24 mouse cellular contexts compared by ENCODE assay signal in genomic region chr4:59156897-59157592, GRCm38 (mm10). TPM values are rescaled to one million over a fixed set of nuclear protein-coding genes. Genes with fewer than 3 reads are reported as not detected.
DNase-seq lines count a peak whose midpoint lies in the region; ATAC-seq and TF ChIP-seq lines count a peak whose summit lies in the region.
"Had no signal": no experiment of that assay in that cellular context is flagged by ENCODE, and none has a peak within 500 bp of the region (broad histone marks: within the 10 kb centered on the region; RNA-seq: fewer than 3 reads in every experiment).

No protein-coding gene starts in this region.

- H3K9ac ChIP-seq in lung, embryonic 16.5 days (ENCODE audit: low read length): no peak overlapping the region
- H3K9ac ChIP-seq in liver, embryonic 14.5 days (replicated peaks): no peak overlapping the region
- no peak overlapping the region for H3K9ac ChIP-seq in midbrain, postnatal 0 days (replicated peaks; ENCODE audit: low read length, poor library complexity, severe bottlenecking)
- H3K9ac ChIP-seq: hindbrain, embryonic 15.5 days; neural tube, embryonic 13.5 days; stomach, embryonic 15.5 days had no signal

- no peak for DNase-seq in lung, adult 2 months
- DNase-seq in brain, embryonic 14.5 days (ENCODE audit: low read depth): peak; percentile 7
- peak; percentile 35 to 39 (median 37) for DNase-seq in liver, embryonic 14.5 days (ENCODE audit: low read depth in 3 of 3, low spot score in 3 of 3)
- DNase-seq in naive thymus-derived CD4-positive, alpha-beta T cell, adult 2 months (ENCODE audit: low read depth): peak; percentile 53
- no peak for DNase-seq in thymus, postnatal 14 days
- DNase-seq in layer of hippocampus, postnatal 36 days: no peak
- no peak for DNase-seq in midbrain, postnatal 0 days (ENCODE audit: low spot score)
- DNase-seq: adrenal gland, adult 8-10 months; cerebellum, adult 9-11 months; kidney, adult 9 months; midbrain, embryonic 14.5 days; retina, postnatal 1 day had no signal

- no peak overlapping the region for H3K4me2 ChIP-seq in lung, embryonic 16.5 days (ENCODE audit: low read depth, low read length)
- peak overlapping the region; percentile 32 for H3K4me2 ChIP-seq in liver, embryonic 14.5 days (ENCODE audit: low read depth)
- no peak overlapping the region for H3K4me2 ChIP-seq in midbrain, postnatal 0 days (ENCODE audit: low read depth, low read length, poor library complexity, severe bottlenecking)
- H3K4me2 ChIP-seq: hindbrain, embryonic 15.5 days; neural tube, embryonic 13.5 days; stomach, embryonic 15.5 days had no signal

- H3K27ac ChIP-seq in lung, embryonic 16.5 days (ENCODE audit: low read length): no peak overlapping the region
- H3K27ac ChIP-seq in liver, embryonic 14.5 days: peak overlapping the region; percentile 7; the same call in 1 of the 2 replicates
- H3K27ac ChIP-seq in midbrain, postnatal 0 days (ENCODE audit: low read depth, low read length): no peak overlapping the region
- H3K27ac ChIP-seq: hindbrain, embryonic 15.5 days; left cerebral cortex, adult 2 months; neural tube, embryonic 13.5 days; stomach, embryonic 15.5 days had no signal

- H3K4me1 ChIP-seq in lung, embryonic 16.5 days (replicated peaks; ENCODE audit: control insufficient read depth, insufficient read depth, low read length): peaks cover 10% of the 10 kb centered on the region
- H3K4me1 ChIP-seq in lung, adult 2 months (ENCODE audit: control insufficient read depth, insufficient read depth, low read length): peaks cover 8% of the 10 kb centered on the region
- H3K4me1 ChIP-seq in liver, embryonic 14.5 days (replicated peaks; ENCODE audit: control insufficient read depth in 2 of 2, insufficient read depth in 2 of 2, low read length in 1 of 2): peaks cover 6 to 39% of the 10 kb centered on the region in 2 experiments
- H3K4me1 ChIP-seq in midbrain, postnatal 0 days (ENCODE audit: insufficient read depth, low read length): no peaks in the 10 kb centered on the region
- H3K4me1 ChIP-seq: hindbrain, embryonic 15.5 days; neural tube, embryonic 13.5 days; stomach, embryonic 15.5 days had no signal

- H3K4me3 ChIP-seq in lung, embryonic 16.5 days (ENCODE audit: low read length): no peak overlapping the region
- no peak overlapping the region for H3K4me3 ChIP-seq in lung, adult 2 months (replicated peaks; ENCODE audit: extremely low read depth, low read depth, low read length)
- no peak overlapping the region for H3K4me3 ChIP-seq in liver, embryonic 14.5 days (ENCODE audit: insufficient read depth in 1 of 2, low read depth in 2 of 2, low read length in 2 of 2)
- no peak overlapping the region for H3K4me3 ChIP-seq in midbrain, postnatal 0 days (ENCODE audit: low read depth, low read length)
- H3K4me3 ChIP-seq: hindbrain, embryonic 15.5 days; left cerebral cortex, adult 2 months; neural tube, embryonic 13.5 days; stomach, embryonic 15.5 days had no signal

- no peak for TF ChIP-seq POLR2A in lung, adult 2 months (IDR thresholded peaks at IDR 0.05; ENCODE audit: borderline replicate concordance, extremely low read depth, low read depth, low read length)
- no peak for TF ChIP-seq POLR2A in brain, embryonic 14.5 days (IDR thresholded peaks at IDR 0.05; ENCODE audit: borderline replicate concordance, extremely low read depth, insufficient read depth, insufficient read length, poor library complexity, severe bottlenecking)

- H3K27me3 ChIP-seq in lung, embryonic 16.5 days (ENCODE audit: control insufficient read depth, insufficient read depth, low read depth, low read length): no peaks in the 10 kb centered on the region
- H3K27me3 ChIP-seq in liver, embryonic 14.5 days (ENCODE audit: control insufficient read depth, insufficient read depth, low read length): no peaks in the 10 kb centered on the region
- H3K27me3 ChIP-seq in midbrain, postnatal 0 days (ENCODE audit: insufficient read depth, low read length): no peaks in the 10 kb centered on the region
- H3K27me3 ChIP-seq: hindbrain, embryonic 15.5 days; neural tube, embryonic 13.5 days; stomach, embryonic 15.5 days had no signal

- TF ChIP-seq EP300 in liver, embryonic 14.5 days (IDR thresholded peaks at IDR 0.05; ENCODE audit: low read depth): no peak; the same call in none of the 2 replicates

- no peaks in the 10 kb centered on the region for H3K9me3 ChIP-seq in lung, embryonic 16.5 days (ENCODE audit: control insufficient read depth, low read length)
- no peaks in the 10 kb centered on the region for H3K9me3 ChIP-seq in liver, embryonic 14.5 days (ENCODE audit: control insufficient read depth, low read length)
- no peaks in the 10 kb centered on the region for H3K9me3 ChIP-seq in midbrain, postnatal 0 days (ENCODE audit: low read length)
- H3K9me3 ChIP-seq: hindbrain, embryonic 15.5 days; neural tube, embryonic 13.5 days; stomach, embryonic 15.5 days had no signal

- H3K36me3 ChIP-seq in lung, embryonic 16.5 days (ENCODE audit: control insufficient read depth, insufficient read depth, low read length): no peaks in the 10 kb centered on the region
- H3K36me3 ChIP-seq in liver, embryonic 14.5 days (replicated peaks; ENCODE audit: control insufficient read depth, insufficient read depth, low read depth): no peaks in the 10 kb centered on the region
- H3K36me3 ChIP-seq in midbrain, postnatal 0 days (ENCODE audit: insufficient read depth, low read length): no peaks in the 10 kb centered on the region
- H3K36me3 ChIP-seq: hindbrain, embryonic 15.5 days; neural tube, embryonic 13.5 days; stomach, embryonic 15.5 days had no signal

- peak; percentile 24; the same call in 1 of the 2 replicates for ATAC-seq in lung, embryonic 16.5 days (ENCODE audit: low read depth)
- ATAC-seq in liver, embryonic 14.5 days (ENCODE audit: insufficient read depth): peak; percentile 85
- ATAC-seq in midbrain, postnatal 0 days (ENCODE audit: low FRiP score): no peak

- WGBS in lung, embryonic 16.5 days: 14% methylated on average over 7 of the region's 7 CpGs
- 15% methylated on average over 7 of the region's 7 CpGs for WGBS in lung, adult 2 months
- WGBS in liver, embryonic 14.5 days (ENCODE audit: insufficient replicate concordance): 6% methylated on average over 7 of the region's 7 CpGs
- 76% methylated on average over 7 of the region's 7 CpGs for WGBS in midbrain, postnatal 0 days

- TF ChIP-seq CTCF in lung, adult 2 months (IDR thresholded peaks at IDR 0.05; ENCODE audit: insufficient read depth, low read length): no peak
- TF ChIP-seq CTCF in brain, embryonic 14.5 days (IDR thresholded peaks at IDR 0.05; ENCODE audit: borderline replicate concordance, extremely low read depth, insufficient read depth, insufficient read length): no peak
- no peak for TF ChIP-seq CTCF in liver, embryonic 14.5 days (IDR thresholded peaks at IDR 0.05; ENCODE audit: low read depth)
- no peak for TF ChIP-seq CTCF in midbrain, postnatal 0 days (IDR thresholded peaks at IDR 0.05)

RNA-seq across cellular contexts. Expression of gene AI481877, which starts 18.3 kb away (rescaled TPM):
- polyA plus RNA-seq in lung, embryonic 16.5 days (2015; fragmentation: Nextera tagmentation; extraction: Ambion mirVana): not detected in 2 replicates
- 0.07 TPM in 1 of 2 replicates, not detected in the other for polyA plus RNA-seq in lung, adult 2 months (2012; rRNA removed)
- not detected in 2 replicates for polyA plus RNA-seq in brain, embryonic 14.5 days (2012; rRNA removed)
- polyA plus RNA-seq in liver, embryonic 14.5 days (2012; rRNA removed): not detected in 2 replicates
- not detected in 2 replicates for polyA plus RNA-seq in liver, embryonic 14.5 days (2014; fragmentation: Nextera tagmentation; extraction: Ambion mirVana)
- not detected for total RNA-seq in layer of hippocampus, postnatal 36 days (2021)
- total RNA-seq in midbrain, postnatal 0 days (2014; rRNA removed): not detected in 2 replicates
- polyA plus RNA-seq in midbrain, postnatal 0 days (2015; fragmentation: Nextera tagmentation; extraction: Ambion mirVana): 0.02 TPM in 1 of 2 replicates, not detected in the other
- total RNA-seq: granulocyte monocyte progenitor cell, adult 5-6 weeks; left cerebral cortex, adult 2 months had no signal
- polyA plus RNA-seq: embryonic facial prominence, embryonic 11.5 days; frontal cortex, adult 2 months; heart, postnatal 0 days; hindbrain, embryonic 15.5 days; limb, embryonic 14.5 days; midbrain, embryonic 14.5 days; neural tube, embryonic 13.5 days; small intestine, adult 2 months; stomach, embryonic 15.5 days; urinary bladder, adult 2 months had no signal

RNA-seq across cellular contexts. Expression of gene Ugcg, which starts 32.0 kb away (rescaled TPM):
- polyA plus RNA-seq in lung, embryonic 16.5 days (2015; fragmentation: Nextera tagmentation; extraction: Ambion mirVana): 9.7 and 10.5 TPM in 2 replicates
- polyA plus RNA-seq in lung, adult 2 months (2012; rRNA removed): 28.7 and 42.2 TPM in 2 replicates
- 60.4 and 68.7 TPM in 2 replicates for polyA plus RNA-seq in brain, embryonic 14.5 days (2012; rRNA removed)
- 19.3 and 21.7 TPM in 2 replicates for polyA plus RNA-seq in liver, embryonic 14.5 days (2012; rRNA removed)
- 7.5 and 9.9 TPM in 2 replicates for polyA plus RNA-seq in liver, embryonic 14.5 days (2014; fragmentation: Nextera tagmentation; extraction: Ambion mirVana)
- 10 to 100 TPM; 67.3 to 75.2 TPM for total RNA-seq in layer of hippocampus, postnatal 36 days (2021)
- total RNA-seq in midbrain, postnatal 0 days (2014; rRNA removed): 68.5 and 76.5 TPM in 2 replicates
- 18.7 and 22.8 TPM in 2 replicates for polyA plus RNA-seq in midbrain, postnatal 0 days (2015; fragmentation: Nextera tagmentation; extraction: Ambion mirVana)

Comparison
In these comparisons a context has a peak if more than half of its experiments do, and no peak if none do; other contexts are left out.
1. DNase-seq: peak in brain, embryonic 14.5 days (single experiment), liver, embryonic 14.5 days (3 of 3) and naive thymus-derived CD4-positive, alpha-beta T cell, adult 2 months (single experiment); none in lung, adult 2 months (single experiment), thymus, postnatal 14 days (single experiment), layer of hippocampus, postnatal 36 days (0 of 2) and midbrain, postnatal 0 days (single experiment).